Mouse (Mus musculus): ENCODE data around the gene Tfcp2l1. TPM values are rescaled to one million over a fixed set of nuclear protein-coding genes. Genes with fewer than 3 reads are reported as not detected.

The Tfcp2l1 gene
- total and polyA plus RNA-seq, 3 experiments: 0.03 to 0.08 (median 0.04) TPM

- H3K9ac ChIP-seq (ENCODE audit: insufficient read depth, low read depth): no peak overlapping the region
- dilution Hi-C loops (cut with MboI; ENCODE audit: extremely low pct_ligation_motif_present, extremely low pct_unique_long_range_greater_than_20kb, low sequenced_read_pairs) (no loop called here), in situ Hi-C loops (cut with MboI; ENCODE audit: low pct_ligation_motif_present, low pct_unique_long_range_greater_than_20kb, low sequenced_read_pairs) (no loop called here)
- no peaks in the 10 kb centered on the region for H3K4me1 ChIP-seq (ENCODE audit: control insufficient read depth in 1 of 2, insufficient read depth in 2 of 2)
- H3K9me3 ChIP-seq (replicated peaks; ENCODE audit: low read length): no peaks in the 10 kb centered on the region
- TF ChIP-seq CHD2 (IDR thresholded peaks at IDR 0.05; ENCODE audit: low read length) (no peak), TCF12 (IDR thresholded peaks at IDR 0.05; ENCODE audit: low read depth, low read length) (no peak), HCFC1 (IDR thresholded peaks at IDR 0.05; ENCODE audit: low read depth, low read length) (no peak), POLR2AphosphoS2 (IDR thresholded peaks at IDR 0.05; ENCODE audit: low read depth, low read length) (no peak), USF2 (conservative IDR thresholded peaks at IDR 0.05; ENCODE audit: low read depth, low read length) (no peak), UBTF (IDR thresholded peaks at IDR 0.05; ENCODE audit: low read depth, low read length) (no peak), MAX (IDR thresholded peaks at IDR 0.05; ENCODE audit: low read length) (no peak), ZMIZ1 (IDR thresholded peaks at IDR 0.05; ENCODE audit: low read depth, low read length) (no peak), TBP (conservative IDR thresholded peaks at IDR 0.05; ENCODE audit: low read depth, low read length) (no peak), CTCF (conservative IDR thresholded peaks at IDR 0.05 in 1 of 2, IDR thresholded peaks at IDR 0.05 in 1 of 2; ENCODE audit: low read depth in 2 of 2, low read length in 2 of 2) (no peak), ZKSCAN1 (IDR thresholded peaks at IDR 0.05; ENCODE audit: borderline replicate concordance, low read depth, low read length) (no peak), JUN (IDR thresholded peaks at IDR 0.05; ENCODE audit: insufficient read depth, low read depth, low read length) (no peak), PAX5 (IDR thresholded peaks at IDR 0.05; ENCODE audit: low read length) (no peak)
- DNase-seq (ENCODE audit: extremely low read depth): no peak
- H3K27ac ChIP-seq (ENCODE audit: insufficient read depth, low read depth): no peak overlapping the region
- no peak overlapping the region for H3K4me2 ChIP-seq (ENCODE audit: insufficient read depth, low read depth, poor library complexity, severe bottlenecking)
- H3K27me3 ChIP-seq (replicated peaks): no peaks in the 10 kb centered on the region
- no peaks in the 10 kb centered on the region for H3K79me2 ChIP-seq (replicated peaks; ENCODE audit: control insufficient read depth, extremely low read depth, insufficient read depth, poor library complexity, severe bottlenecking)
- H3K36me3 ChIP-seq (replicated peaks in 1 of 2; ENCODE audit: control insufficient read depth in 1 of 2, insufficient read depth in 1 of 2, low read length in 1 of 2): peaks cover 38 to 59% of the 10 kb centered on the region in 2 experiments
- H3K4me3 ChIP-seq (replicated peaks in 1 of 3; ENCODE audit: low read depth in 2 of 3, low read length in 2 of 3, poor library complexity in 1 of 3): no peak overlapping the region
Measured at GRCm38 (mm10) chr1:118580174-118580702, 47.5 kb upstream of the Tfcp2l1 start.

GRCm38 (mm10) chr1:118581179-118581578, 46.6 kb upstream of the Tfcp2l1 start:
- Histone ChIP-seq H3K4me3 (replicated peaks in 1 of 3; ENCODE audit: low read depth in 2 of 3, low read length in 2 of 3, poor library complexity in 1 of 3) (no peak overlapping the region), H3K4me1 (ENCODE audit: control insufficient read depth in 1 of 2, insufficient read depth in 2 of 2) (no peaks in the 10 kb centered on the region), H3K4me2 (ENCODE audit: insufficient read depth, low read depth, poor library complexity, severe bottlenecking) (no peak overlapping the region), H3K36me3 (replicated peaks in 1 of 2; ENCODE audit: control insufficient read depth in 1 of 2, insufficient read depth in 1 of 2, low read length in 1 of 2) (peaks cover 36 to 51% of the 10 kb centered on the region in 2 experiments), H3K79me2 (replicated peaks; ENCODE audit: control insufficient read depth, extremely low read depth, insufficient read depth, poor library complexity, severe bottlenecking) (no peaks in the 10 kb centered on the region), H3K27me3 (replicated peaks) (no peaks in the 10 kb centered on the region), H3K9me3 (replicated peaks; ENCODE audit: low read length) (no peaks in the 10 kb centered on the region), H3K27ac (ENCODE audit: insufficient read depth, low read depth) (no peak overlapping the region), H3K9ac (ENCODE audit: insufficient read depth, low read depth) (no peak overlapping the region)
- no peak for DNase-seq (ENCODE audit: extremely low read depth)
- TF ChIP-seq TBP (conservative IDR thresholded peaks at IDR 0.05; ENCODE audit: low read depth, low read length) (no peak), PAX5 (IDR thresholded peaks at IDR 0.05; ENCODE audit: low read length) (no peak), TCF12 (IDR thresholded peaks at IDR 0.05; ENCODE audit: low read depth, low read length) (no peak), UBTF (IDR thresholded peaks at IDR 0.05; ENCODE audit: low read depth, low read length) (no peak), POLR2AphosphoS2 (IDR thresholded peaks at IDR 0.05; ENCODE audit: low read depth, low read length) (no peak), CHD1 (IDR thresholded peaks at IDR 0.05; ENCODE audit: low read depth, low read length) (no peak), ZC3H11A (IDR thresholded peaks at IDR 0.05; ENCODE audit: low read depth, low read length) (no peak), RAD21 (IDR thresholded peaks at IDR 0.05; ENCODE audit: low read depth, low read length) (no peak), RCOR1 (conservative IDR thresholded peaks at IDR 0.05; ENCODE audit: low read depth, low read length) (no peak), MEF2A (IDR thresholded peaks at IDR 0.05; ENCODE audit: borderline replicate concordance, low read depth, low read length) (no peak), SIN3A (IDR thresholded peaks at IDR 0.05; ENCODE audit: low read length) (no peak), USF1 (IDR thresholded peaks at IDR 0.05; ENCODE audit: low read depth, low read length) (no peak), JUN (IDR thresholded peaks at IDR 0.05; ENCODE audit: insufficient read depth, low read depth, low read length) (no peak), ZNF384 (IDR thresholded peaks at IDR 0.05; ENCODE audit: low read depth, low read length) (no peak), POLR2A (IDR thresholded peaks at IDR 0.05; ENCODE audit: low read depth, low read length) (no peak), USF2 (conservative IDR thresholded peaks at IDR 0.05; ENCODE audit: low read depth, low read length) (no peak), CHD2 (IDR thresholded peaks at IDR 0.05; ENCODE audit: low read length) (no peak)
- dilution Hi-C loops (cut with MboI; ENCODE audit: extremely low pct_ligation_motif_present, extremely low pct_unique_long_range_greater_than_20kb, low sequenced_read_pairs) (no loop called here), in situ Hi-C loops (cut with MboI; ENCODE audit: low pct_ligation_motif_present, low pct_unique_long_range_greater_than_20kb, low sequenced_read_pairs) (no loop called here)

Measured in CH12.LX (cell line).